Mouse (Mus musculus) thymus, postnatal 14 days (tissue): ENCODE results near the gene Als2.

Experiments
- DNase-seq: peaks from one replicate; pipeline ENCODE4 v3.0.0; 2021

Gene Als2

DNA sequence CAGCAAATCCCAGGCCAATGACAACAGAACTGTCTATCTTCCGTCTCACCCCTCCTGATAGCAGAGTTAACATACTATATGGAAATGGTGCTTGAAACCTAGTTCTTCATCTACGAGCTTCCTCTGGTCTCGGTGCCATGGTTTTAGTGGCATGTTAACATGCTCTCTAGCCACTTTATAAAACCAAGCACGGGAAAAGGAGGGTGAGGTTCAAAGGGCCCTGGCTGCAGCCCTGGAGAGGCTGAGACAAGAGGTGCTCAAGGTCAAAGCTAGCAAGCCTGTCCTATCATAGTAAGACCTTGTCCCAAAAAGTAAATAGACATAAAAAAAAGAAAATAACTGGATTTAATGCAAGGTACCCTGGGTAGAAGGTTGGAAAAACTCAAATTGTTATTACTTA lies 25.4 kb downstream of the Als2 start:
- no peak for DNase-seq

DNA sequence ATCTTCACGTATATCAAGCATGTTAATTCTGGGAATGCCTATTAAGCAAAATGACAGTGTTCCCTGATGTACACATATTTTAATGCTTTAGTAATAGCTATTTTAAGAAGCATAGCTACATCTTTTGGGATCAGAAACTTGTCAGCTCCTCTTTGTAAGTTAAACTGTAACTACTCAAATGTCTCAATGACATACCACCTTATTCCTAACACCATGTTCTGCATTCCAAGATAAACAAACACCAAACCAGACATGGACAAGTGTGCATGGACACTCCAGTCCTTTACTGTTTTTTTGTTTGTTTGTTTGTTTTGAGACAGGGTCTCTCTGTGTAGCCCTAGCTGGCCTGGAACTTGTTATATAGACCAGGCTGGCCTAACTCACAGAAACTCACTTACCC lies 28.7 kb downstream of the Als2 start:
- DNase-seq: no peak

GRCm38 (mm10) chr1:59204489-59204888 lies 32.5 kb downstream of the Als2 start:
- no peak for DNase-seq

- DNase-seq: no peak
Measured at GRCm38 (mm10) chr1:59202367-59202766, 34.7 kb downstream of the Als2 start.

- no peak for DNase-seq
Measured at GRCm38 (mm10) chr1:59201561-59201960, 35.5 kb downstream of the Als2 start.

DNA sequence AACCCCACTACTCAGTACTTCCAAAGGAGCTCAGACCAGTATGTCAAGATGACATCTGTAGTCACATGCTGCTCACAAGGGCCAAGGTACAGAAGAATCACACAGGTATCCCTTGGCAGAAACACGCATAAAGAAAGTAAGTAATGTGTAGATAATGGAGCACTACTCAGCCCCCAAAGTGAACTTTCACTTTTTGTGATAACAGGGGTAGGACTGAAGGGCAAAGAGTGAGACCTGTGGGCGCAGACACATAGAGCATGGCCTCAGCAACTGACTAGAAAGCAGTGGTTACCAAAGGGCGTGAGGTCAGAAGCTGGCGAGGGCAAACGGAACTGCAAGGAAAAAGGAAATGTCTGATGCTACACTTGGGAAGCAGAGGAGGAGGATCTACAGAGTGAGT lies 36.1 kb downstream of the Als2 start:
- DNase-seq: no peak

DNA sequence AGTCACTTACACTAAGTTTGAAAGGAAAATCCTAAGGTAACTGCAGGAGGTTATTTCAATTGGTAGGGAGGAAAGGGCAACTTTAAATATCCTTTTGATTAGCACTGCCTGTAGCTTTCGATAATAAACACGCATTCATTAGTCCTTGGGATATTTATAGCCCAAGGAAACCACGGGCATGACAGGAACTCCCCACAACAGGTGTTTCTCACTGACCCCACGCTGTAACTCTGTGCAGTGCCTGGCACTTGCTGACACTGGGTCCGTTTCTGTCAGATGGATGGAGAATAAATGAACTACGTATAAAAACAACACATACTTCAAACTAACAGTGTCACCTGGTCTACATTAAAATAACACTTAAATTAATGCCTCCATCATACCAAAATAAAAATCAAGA lies 42.1 kb downstream of the Als2 start:
- DNase-seq: no peak

GRCm38 (mm10) chr1:59187786-59188185 lies 49.2 kb downstream of the Als2 start:
- DNase-seq: no peak

GRCm38 (mm10) chr1:59186317-59186716 lies 50.7 kb downstream of the Als2 start:
- no peak for DNase-seq

DNA sequence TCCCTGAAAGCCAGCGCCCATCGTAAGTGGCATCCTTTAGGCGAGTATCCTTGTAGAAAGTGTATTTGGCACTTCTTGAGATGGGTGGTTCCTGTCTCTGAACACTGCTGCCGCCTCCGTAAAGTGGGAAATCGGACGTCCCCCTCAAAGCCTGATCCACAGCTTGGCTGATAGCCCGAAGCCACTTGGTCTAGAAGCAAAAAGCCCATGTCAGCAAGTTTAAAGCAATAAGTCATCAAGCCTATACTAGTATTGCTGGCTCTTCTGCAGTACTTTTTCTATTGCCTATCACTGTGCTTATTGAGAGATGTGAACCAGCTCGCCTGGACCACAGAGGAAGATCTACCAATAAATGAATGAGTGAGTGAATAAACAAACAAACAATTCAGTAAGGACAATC lies 51.6 kb downstream of the Als2 start:
- DNase-seq: no peak

- no peak for DNase-seq
Measured at GRCm38 (mm10) chr1:59183045-59183444, 54.0 kb downstream of the Als2 start.

GRCm38 (mm10) chr1:59182373-59182772 lies 54.7 kb downstream of the Als2 start:
- DNase-seq: no peak

DNA sequence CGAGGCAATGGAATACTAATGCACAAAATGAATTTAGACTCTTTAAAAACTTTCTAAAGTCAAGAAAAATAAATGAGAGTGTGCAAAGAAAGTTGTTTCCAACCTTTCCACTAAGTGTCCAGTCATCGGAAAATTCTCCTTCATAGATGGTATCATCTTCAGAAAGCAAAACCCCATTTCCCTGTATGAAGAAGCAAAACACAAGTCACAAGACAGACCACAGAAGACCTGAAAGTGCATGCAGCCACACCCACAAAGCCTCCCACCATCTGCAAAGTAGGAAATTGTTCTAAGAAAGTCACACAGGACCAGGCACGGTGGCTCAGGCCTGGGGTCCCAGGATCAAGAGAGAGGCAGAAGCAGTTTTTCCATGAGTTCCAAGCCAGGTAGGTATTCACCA lies 57.0 kb downstream of the Als2 start:
- peak; percentile 51 for DNase-seq

DNA sequence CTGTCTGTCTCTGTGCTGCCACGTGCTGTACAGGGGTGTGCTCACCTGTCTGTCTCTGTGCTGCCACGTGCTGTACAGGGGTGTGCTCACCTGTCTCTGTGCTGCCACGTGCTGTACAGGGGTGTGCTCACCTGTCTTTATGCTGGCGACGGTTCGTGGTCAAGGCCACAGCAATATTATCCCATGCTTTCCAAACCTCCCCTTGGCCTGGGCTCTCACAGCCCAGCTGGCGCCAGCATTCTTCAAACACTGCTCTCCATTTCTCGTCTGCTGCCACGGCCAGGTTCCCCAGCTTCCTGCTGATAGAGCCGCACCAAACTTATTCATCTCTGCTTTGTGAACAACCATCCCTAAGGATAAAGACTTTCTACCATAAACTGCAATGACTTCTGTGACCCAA lies 58.6 kb downstream of the Als2 start:
- DNase-seq: no peak

GRCm38 (mm10) chr1:59174514-59175373 lies 62.3 kb downstream of the Als2 start:
- no peak for DNase-seq

GRCm38 (mm10) chr1:59173023-59173422 lies 64.0 kb downstream of the Als2 start:
- DNase-seq: peak; percentile 60

GRCm38 (mm10) chr1:59171875-59172274 lies 65.2 kb downstream of the Als2 start:
- DNase-seq: peak; percentile 55

DNA sequence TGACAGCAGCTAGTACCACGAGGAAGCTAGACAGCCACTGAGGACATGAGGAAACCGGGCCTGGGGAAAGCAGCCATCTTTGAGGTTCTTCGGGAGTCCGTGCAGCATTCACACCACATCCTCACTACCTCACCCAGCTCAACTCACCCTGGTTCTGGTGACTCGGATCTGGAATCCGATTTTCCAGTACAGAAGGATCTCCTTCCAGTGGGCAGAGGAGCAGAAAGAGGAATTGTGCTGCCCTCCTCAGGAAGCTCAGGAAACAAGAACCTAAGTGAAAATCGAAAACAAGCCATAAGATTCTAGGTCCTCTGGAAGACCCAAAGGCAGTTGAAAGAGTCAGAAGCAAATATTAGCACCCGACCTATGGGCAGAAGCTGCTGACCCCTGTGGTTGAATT lies 66.7 kb downstream of the Als2 start:
- DNase-seq: no peak

DNA sequence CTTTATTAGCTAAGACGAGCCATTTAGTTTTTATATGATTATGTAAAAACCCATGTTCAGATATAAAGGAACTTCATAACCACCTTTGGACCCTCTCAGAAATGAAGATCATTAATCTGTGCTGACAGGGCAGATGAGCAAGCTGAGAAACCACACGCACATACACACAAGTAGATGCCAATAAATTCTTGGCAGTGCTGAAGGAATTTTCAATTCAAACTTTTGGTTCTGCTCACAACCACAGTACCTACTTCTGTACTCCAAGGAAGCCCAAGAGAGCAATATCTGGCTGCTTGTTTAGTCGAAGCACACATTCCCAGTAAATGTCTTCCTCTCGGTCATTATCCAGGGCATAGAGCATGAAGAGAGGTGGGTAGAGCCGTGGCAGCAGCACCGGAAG lies 67.4 kb downstream of the Als2 start:
- DNase-seq: no peak

- no peak for DNase-seq
Measured at GRCm38 (mm10) chr1:59168556-59168955, 68.5 kb downstream of the Als2 start.

DNA sequence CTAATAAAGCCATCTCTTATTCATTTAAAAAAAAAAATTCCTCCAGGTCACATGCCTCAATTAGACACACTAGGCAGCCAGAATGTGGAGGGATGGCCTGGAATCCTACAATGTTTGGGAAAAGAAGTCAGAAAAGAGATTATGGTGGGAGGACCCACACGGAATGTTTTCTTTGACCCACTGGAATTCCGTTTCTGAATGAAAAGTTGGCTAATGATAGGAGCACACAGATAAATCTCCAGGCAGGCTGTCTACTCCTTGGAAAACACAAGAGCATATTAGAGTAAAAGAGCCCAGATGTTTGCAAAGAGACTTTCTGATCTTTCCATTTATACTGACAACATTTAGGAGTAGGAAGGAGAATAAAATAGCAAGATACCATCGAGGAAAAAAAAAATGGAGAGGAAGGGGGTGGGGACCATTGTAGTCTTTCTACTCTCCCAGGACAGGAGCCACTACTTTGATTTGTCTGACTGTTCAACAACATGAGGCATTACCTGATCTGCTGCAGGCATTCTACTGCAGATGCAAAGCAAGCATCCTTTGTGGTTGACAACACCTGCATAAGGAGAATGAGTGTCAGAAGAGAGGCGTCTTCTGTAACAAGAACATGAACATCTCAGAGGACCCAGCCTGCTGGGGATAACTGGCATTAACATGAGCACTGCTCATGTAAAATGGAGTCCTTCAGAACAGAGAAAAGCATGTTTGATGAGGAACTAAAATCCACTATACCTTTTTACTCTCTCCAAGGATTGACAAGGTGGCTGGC lies 69.2 kb downstream of the Als2 start:
- peak; percentile 56 for DNase-seq

- no peak for DNase-seq
Measured at GRCm38 (mm10) chr1:59166232-59166905, 70.7 kb downstream of the Als2 start.

DNA sequence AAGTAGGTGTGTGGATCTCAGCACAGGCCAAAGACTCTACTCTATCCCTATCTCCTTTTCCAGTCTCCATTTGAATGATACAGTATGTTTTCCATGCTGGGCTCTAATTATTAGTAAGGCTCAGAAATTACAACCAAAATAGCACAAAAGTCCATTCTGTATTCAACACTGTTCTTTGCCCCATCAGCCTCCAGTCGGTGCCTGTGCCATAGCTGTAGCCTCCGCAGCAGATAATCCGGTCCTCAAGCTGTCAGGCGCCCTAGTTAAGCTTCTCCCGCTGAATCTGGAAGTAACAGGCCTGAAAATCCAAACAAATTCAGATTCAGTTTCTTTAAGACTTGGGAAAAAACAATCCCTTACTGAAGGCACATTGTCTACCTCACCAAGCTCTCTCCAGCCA lies 73.1 kb downstream of the Als2 start:
- no peak for DNase-seq

DNA sequence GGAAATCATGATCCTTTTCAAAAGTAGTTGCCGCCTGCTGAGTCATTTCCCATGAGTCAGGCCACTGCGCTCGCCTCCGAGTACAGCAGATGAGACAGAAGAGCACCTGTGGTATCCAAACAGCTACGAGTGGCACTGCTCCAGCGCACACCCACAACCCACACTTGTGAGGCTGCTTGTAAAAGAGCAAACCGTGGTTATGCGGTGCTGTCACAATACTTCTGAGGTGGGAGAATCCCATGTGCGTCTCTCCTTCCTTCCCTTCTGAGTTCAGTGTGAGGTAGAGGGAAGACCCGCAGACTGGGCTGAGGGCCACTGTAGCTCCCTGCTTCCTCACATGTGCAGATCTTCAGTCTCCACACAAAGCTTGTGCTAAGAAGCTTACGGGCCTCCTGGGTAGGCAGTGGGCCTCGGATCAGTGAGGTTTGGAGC lies 74.0 kb downstream of the Als2 start, which contains the start of gene Mpp4:
Mpp4 (minus strand) TSS at position 360 of the 432 bp plus-strand sequence.
- DNase-seq: peak; percentile 86
